Mouse (Mus musculus) frontal cortex, adult (tissue): ENCODE results near the gene Stpg3.

ENCODE experiments used
- ATAC-seq: cut with Nextera tagmentation; 2 replicates; pipeline ENCODE4 v1.9.2; 2017; ENCODE audit warnings: mild to moderate bottlenecking, moderate library complexity, mixed read lengths; ENCODE audit not compliant: low TSS enrichment

Stpg3 gene

GRCm38 (mm10) chr2:25236614-25237013 is 22.2 kb upstream of the Stpg3 start, which contains the start of gene Rnf224:
Gene Rnf224, minus strand, starts transcription at chr2:25236787.
- ATAC-seq: no peak

- no peak for ATAC-seq
Measured at GRCm38 (mm10) chr2:25234551-25235220, 20.2 kb upstream of the Stpg3 start.

GRCm38 (mm10) chr2:25234050-25234449 is 19.6 kb upstream of the Stpg3 start, which contains the start of gene Slc34a3:
Gene Slc34a3, minus strand, starts transcription at chr2:25234364.
- ATAC-seq: no peak

GRCm38 (mm10) chr2:25233421-25233820 is 19.0 kb upstream of the Stpg3 start:
- ATAC-seq: no peak

GRCm38 (mm10) chr2:25231038-25231437 is 16.6 kb upstream of the Stpg3 start:
- ATAC-seq: no peak

GRCm38 (mm10) chr2:25230581-25230980 is 16.1 kb upstream of the Stpg3 start:
- ATAC-seq: no peak

GRCm38 (mm10) chr2:25229582-25229981 is 15.1 kb upstream of the Stpg3 start:
- ATAC-seq: no peak

- no peak for ATAC-seq
Measured at GRCm38 (mm10) chr2:25228995-25229530, 14.6 kb upstream of the Stpg3 start.

- ATAC-seq: peak; percentile 46
Measured at GRCm38 (mm10) chr2:25228431-25228889, 14.0 kb upstream of the Stpg3 start.

- ATAC-seq: no peak
Measured at GRCm38 (mm10) chr2:25227406-25227805, 13.0 kb upstream of the Stpg3 start.

- ATAC-seq: no peak
Measured at GRCm38 (mm10) chr2:25226864-25227263, 12.4 kb upstream of the Stpg3 start.

- ATAC-seq: no peak
Measured at GRCm38 (mm10) chr2:25225811-25226379, 11.5 kb upstream of the Stpg3 start.

- peak; percentile 83 for ATAC-seq
Measured at GRCm38 (mm10) chr2:25224766-25225752, 10.6 kb upstream of the Stpg3 start.

- no peak for ATAC-seq
Measured at GRCm38 (mm10) chr2:25224492-25224765, 10.0 kb upstream of the Stpg3 start, which contains the start of gene Tubb4b. Gene Tubb4b, minus strand, starts transcription at chr2:25224702.

GRCm38 (mm10) chr2:25223681-25224491 is 9.4 kb upstream of the Stpg3 start:
- peak; percentile 44 for ATAC-seq

- no peak for ATAC-seq
Measured at GRCm38 (mm10) chr2:25221331-25221772, 6.9 kb upstream of the Stpg3 start.

GRCm38 (mm10) chr2:25218445-25218844 is 4.0 kb upstream of the Stpg3 start, which contains the start of gene Fam166a:
Gene Fam166a, plus strand, starts transcription at chr2:25218745.
- no peak for ATAC-seq

- no peak for ATAC-seq
Measured at GRCm38 (mm10) chr2:25217666-25218065, 3.2 kb upstream of the Stpg3 start.

GRCm38 (mm10) chr2:25213266-25213865 is 1.1 kb downstream of the Stpg3 start:
- no peak for ATAC-seq

- ATAC-seq: peak; percentile 91
Measured at GRCm38 (mm10) chr2:25211121-25211670, 3.2 kb downstream of the Stpg3 start, which contains the start of gene Nelfb. Gene Nelfb, minus strand, starts transcription at chr2:25211489.
